Mouse (Mus musculus): ENCODE data around the gene Chmp4b.

DNA sequence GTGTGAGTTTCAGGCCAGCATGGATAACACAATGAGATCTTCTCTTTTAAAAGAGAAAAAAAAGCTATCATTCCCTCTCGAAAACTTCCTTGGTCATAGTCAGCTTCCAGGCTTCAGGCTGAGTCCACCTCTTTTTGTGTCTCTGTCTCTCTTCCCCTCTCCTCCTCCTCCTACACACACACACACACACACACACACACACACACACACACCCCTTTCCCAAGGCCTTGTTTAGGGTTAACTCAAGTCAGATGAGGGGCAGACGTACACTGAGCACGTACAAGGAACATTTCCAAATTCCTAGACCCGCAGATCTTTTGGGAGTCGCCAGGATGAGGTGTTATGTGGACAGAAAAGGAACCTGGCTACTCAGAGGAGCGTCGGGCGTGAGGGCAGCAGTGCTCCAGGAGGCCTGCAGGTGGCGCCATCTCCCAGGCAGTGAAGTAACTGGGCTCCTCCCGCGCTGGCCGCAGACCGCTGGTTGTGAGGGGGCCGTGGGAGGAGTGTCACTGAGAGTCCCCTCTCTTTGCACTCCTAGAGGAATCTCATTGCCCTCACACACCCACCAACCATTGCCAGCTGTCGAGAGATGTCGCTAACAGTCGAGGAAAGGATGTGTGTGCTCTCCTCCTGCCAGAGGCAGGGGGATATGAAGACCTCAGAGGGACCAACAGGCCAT is 51.3 kb downstream of the Chmp4b start:
- TF ChIP-seq CTCF (IDR thresholded peaks at IDR 0.05; ENCODE audit: extremely low read depth, insufficient read depth, low read length) (peak; percentile 85), POLR2A (IDR thresholded peaks at IDR 0.05; ENCODE audit: extremely low read depth, insufficient read depth, low read length) (no peak)

All from cortical plate, adult 2 months (tissue).